Mouse (Mus musculus) cerebellum, adult 2 months (tissue): ENCODE results near the gene Fbxw8. TPM values are rescaled to one million over a fixed set of nuclear protein-coding genes. Genes with fewer than 3 reads are reported as not detected.

ENCODE experiments used
- DNase-seq, 2 experiments: peaks; one replicate each; pipeline ENCODE4 v3.0.0; 2021
- H3K27ac ChIP-seq: fragments of 200-500 bp; 2 replicates; pipeline ENCODE4 v1.5.1; 2012; ENCODE audit warnings: low read length, control low read depth, inconsistent platforms; ENCODE audit not compliant: insufficient read depth
- H3K27me3 ChIP-seq: fragments of 200-500 bp; 2 replicates; pipeline ENCODE4 v1.6.1; 2012; ENCODE audit warnings: inconsistent platforms, mild to moderate bottlenecking, low read length, moderate library complexity; ENCODE audit not compliant: control insufficient read depth, insufficient read depth
- H3K4me1 ChIP-seq: fragments of 200-500 bp; 2 replicates; pipeline ENCODE4 v1.6.1; 2011; ENCODE audit warnings: low read length; ENCODE audit not compliant: control insufficient read depth, insufficient read depth
- H3K4me3 ChIP-seq: fragments of 200-500 bp; replicated peaks from 2 replicates; pipeline ENCODE3; 2011; ENCODE audit warnings: mild to moderate bottlenecking, low read depth, low read length, control low read depth; ENCODE audit not compliant: insufficient read depth
- CTCF ChIP-seq: fragments of 200-500 bp; IDR thresholded peaks from 2 replicates; pipeline ENCODE4 v1.5.1; 2011; ENCODE audit warnings: low read depth, mild to moderate bottlenecking, control low read depth, low read length, moderate library complexity, borderline replicate concordance; ENCODE audit not compliant: insufficient read depth
- POLR2A ChIP-seq: fragments of 200-500 bp; IDR thresholded peaks from 2 replicates; pipeline ENCODE4 v1.6.1; 2011; ENCODE audit warnings: low read length, control low read depth, borderline replicate concordance; ENCODE audit not compliant: insufficient read depth
- WGBS: fragments of 180-500 bp; shearing (Covaris S2); methylation state at CpG from one replicate; pipeline ENCODE4 v1.1.7; 2018; 5-methylcytosine and 5-hydroxymethylcytosine counted together
- polyA plus RNA-seq: library from polyadenylated mRNA; depleted of rRNA; stranded (reverse); fragments of >200 nt; gene quantifications from 2 replicates; pipeline ENCODE4 v1.2.3, GENCODE M21; 2012; rRNA removed

Gene Fbxw8
- polyA plus RNA-seq, 1 experiment = 42.8 TPM

DNA sequence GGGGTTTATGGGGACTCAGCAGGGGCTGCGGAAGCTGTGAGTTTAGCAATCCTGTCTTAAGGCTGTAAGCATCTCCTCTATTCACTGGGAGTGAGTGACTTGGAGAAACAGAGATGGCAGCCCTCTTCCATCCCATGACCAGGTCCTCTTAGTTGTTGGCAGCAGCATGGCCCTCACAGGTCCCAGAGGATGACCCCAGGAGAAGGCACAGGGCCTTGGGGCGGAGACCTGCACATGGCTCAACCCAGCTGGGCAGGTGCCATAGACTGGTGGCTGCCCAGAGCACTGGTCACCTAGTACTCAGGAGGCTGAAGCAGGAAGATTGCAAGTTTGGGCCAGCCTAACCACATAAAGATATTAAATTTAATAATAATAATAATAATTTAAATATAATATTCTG lies 139.6 kb downstream of the Fbxw8 start:
- no peak for TF ChIP-seq POLR2A
- TF ChIP-seq CTCF = no peak
- H3K4me1 ChIP-seq = peaks cover 29% of the 10 kb centered on the region
- peak overlapping the region; percentile 6; the same call in 1 of the 2 replicates for H3K27ac ChIP-seq
- no peak overlapping the region for H3K4me3 ChIP-seq
- H3K27me3 ChIP-seq = no peaks in the 10 kb centered on the region
- 81% methylated on average over 2 of the region's 2 CpGs for WGBS
- no peak for DNase-seq

DNA sequence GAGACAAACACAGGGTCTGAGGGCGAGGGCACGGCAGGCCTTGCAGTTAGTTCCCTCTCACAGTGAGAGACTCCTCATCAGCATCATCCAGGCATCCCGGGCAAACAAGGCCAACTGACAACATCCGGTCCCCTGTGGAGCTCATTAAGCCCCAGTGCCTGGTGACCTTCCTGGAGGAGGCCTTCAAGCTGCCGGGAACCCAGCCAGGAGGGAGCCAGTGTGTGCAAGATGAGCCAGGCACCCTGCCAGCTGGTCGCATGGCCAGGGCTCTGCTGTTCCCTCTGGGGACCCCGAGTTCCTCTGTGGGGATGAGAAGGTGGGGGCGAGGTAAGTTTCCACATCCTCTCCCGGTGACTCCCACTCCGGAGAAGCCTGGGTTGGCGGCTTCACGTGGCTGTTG lies 140.2 kb downstream of the Fbxw8 start:
- Histone ChIP-seq H3K4me3 (no peak overlapping the region), H3K4me1 (peaks cover 32% of the 10 kb centered on the region), H3K27ac (peak overlapping the region; percentile 6; the same call in 1 of the 2 replicates), H3K27me3 (no peaks in the 10 kb centered on the region)
- peak; percentile 80 to 81 for DNase-seq
- TF ChIP-seq POLR2A = no peak
- no peak for TF ChIP-seq CTCF
- 6% methylated on average over 12 of the region's 12 CpGs for WGBS

Other genes with a start within 250 kb of the Fbxw8 start
- gene Fbxo21, start 178.7 kb downstream of the Fbxw8 start, polyA plus RNA-seq = 114 and 124 TPM in 2 replicates
- gene Tesc, start 127.7 kb downstream of the Fbxw8 start, polyA plus RNA-seq = 95.4 and 102 TPM in 2 replicates
- 3.3 and 3.4 TPM in 2 replicates for gene Hrk, start 9.2 kb upstream of the Fbxw8 start, polyA plus RNA-seq
- 53.8 and 63.7 TPM in 2 replicates for gene Rnft2, start 89.7 kb upstream of the Fbxw8 start, polyA plus RNA-seq
- gene 2410131K14Rik, start 89.8 kb upstream of the Fbxw8 start, polyA plus RNA-seq = 23.6 and 24.7 TPM in 2 replicates